Mouse (Mus musculus): Measurements from ENCODE around the gene Gm20715. TPM values are rescaled to one million over a fixed set of nuclear protein-coding genes. Genes with fewer than 3 reads are reported as not detected.

Gm20715 gene
- polyA plus RNA-seq, 1 experiment from 2014 or later, result not detected

- Histone ChIP-seq H3K9me3 (replicated peaks; ENCODE audit: control insufficient read depth, low read length) (no peaks in the 10 kb centered on the region), H3K4me1 (ENCODE audit: control insufficient read depth, insufficient read depth, low read length) (no peaks in the 10 kb centered on the region), H3K9ac (ENCODE audit: low read length) (no peak overlapping the region), H3K27ac (ENCODE audit: low read length) (no peak overlapping the region), H3K4me2 (ENCODE audit: low read depth, low read length) (no peak overlapping the region), H3K4me3 (ENCODE audit: low read length) (no peak overlapping the region), H3K27me3 (ENCODE audit: control insufficient read depth, insufficient read depth, low read length) (no peaks in the 10 kb centered on the region), H3K36me3 (ENCODE audit: control insufficient read depth, insufficient read depth) (no peaks in the 10 kb centered on the region)
- ATAC-seq (replicated peaks; ENCODE audit: extremely low read depth, insufficient read depth, low FRiP score), result no peak
- WGBS, result 10% methylated on average over 21 of the region's 22 CpGs
Observed at GRCm38 (mm10) chr7:6414626-6415441, 4.8 kb downstream of the Gm20715 start.

DNA sequence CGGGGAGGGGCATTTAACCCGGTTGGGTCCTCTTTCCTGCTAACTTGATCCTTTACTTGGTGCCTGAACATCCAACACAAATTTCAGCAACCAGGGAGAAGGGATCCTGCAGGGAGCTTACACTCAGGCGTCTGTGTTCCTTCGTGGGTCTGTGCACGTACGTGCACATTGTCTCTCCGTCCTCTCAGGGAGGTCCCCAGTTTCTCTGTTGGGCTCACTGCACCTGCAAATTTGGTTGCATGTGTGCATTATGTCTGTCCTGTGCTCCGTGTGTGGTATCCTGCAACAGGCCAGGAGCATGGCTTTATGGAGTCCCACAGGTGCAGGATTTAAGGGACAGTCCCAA lies 5.3 kb downstream of the Gm20715 start:
- no peak for ATAC-seq (replicated peaks; ENCODE audit: extremely low read depth, insufficient read depth, low FRiP score)
- H3K9ac ChIP-seq (ENCODE audit: low read length), result no peak overlapping the region
- 18% methylated on average over 8 of the region's 8 CpGs for WGBS

DNA sequence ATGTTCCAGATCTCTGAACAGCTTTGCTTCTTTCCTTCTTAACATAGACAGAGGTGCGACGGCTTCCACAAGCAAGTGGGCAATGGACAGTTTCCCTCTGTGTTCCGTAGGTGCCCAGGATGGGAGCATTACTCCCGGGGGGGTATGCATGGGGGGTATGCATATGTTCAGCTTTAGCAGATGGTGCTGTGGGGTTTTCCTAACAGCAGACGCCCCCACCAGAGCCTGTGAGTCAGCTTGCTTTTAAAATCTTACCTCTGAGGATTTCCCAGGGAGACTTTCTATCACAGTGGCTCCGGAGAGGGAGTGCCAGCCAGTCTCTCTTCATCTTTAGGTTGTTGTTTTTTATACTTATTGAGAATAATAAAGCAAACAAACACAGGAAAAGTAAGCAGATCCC lies 9.8 kb downstream of the Gm20715 start:
- Histone ChIP-seq H3K4me2 (ENCODE audit: low read depth, low read length) (no peak overlapping the region), H3K27me3 (ENCODE audit: control insufficient read depth, insufficient read depth, low read length) (no peaks in the 10 kb centered on the region), H3K9ac (ENCODE audit: low read length) (no peak overlapping the region), H3K27ac (ENCODE audit: low read length) (no peak overlapping the region), H3K9me3 (replicated peaks; ENCODE audit: control insufficient read depth, low read length) (no peaks in the 10 kb centered on the region), H3K4me3 (ENCODE audit: low read length) (no peak overlapping the region), H3K36me3 (ENCODE audit: control insufficient read depth, insufficient read depth) (no peaks in the 10 kb centered on the region), H3K4me1 (ENCODE audit: control insufficient read depth, insufficient read depth, low read length) (no peaks in the 10 kb centered on the region)
- 72% methylated on average over 6 of the region's 6 CpGs for WGBS
- no peak for ATAC-seq (replicated peaks; ENCODE audit: extremely low read depth, insufficient read depth, low FRiP score)

More for the DNA sequence above, 5.3 kb downstream of the Gm20715 start:
- Histone ChIP-seq H3K27ac (ENCODE audit: low read length) (no peak overlapping the region), H3K36me3 (ENCODE audit: control insufficient read depth, insufficient read depth) (no peaks in the 10 kb centered on the region), H3K4me3 (ENCODE audit: low read length) (no peak overlapping the region), H3K4me2 (ENCODE audit: low read depth, low read length) (no peak overlapping the region), H3K4me1 (ENCODE audit: control insufficient read depth, insufficient read depth, low read length) (no peaks in the 10 kb centered on the region), H3K9me3 (replicated peaks; ENCODE audit: control insufficient read depth, low read length) (no peaks in the 10 kb centered on the region), H3K27me3 (ENCODE audit: control insufficient read depth, insufficient read depth, low read length) (no peaks in the 10 kb centered on the region)

- no peak for ATAC-seq (replicated peaks; ENCODE audit: extremely low read depth, insufficient read depth, low FRiP score)
- Histone ChIP-seq H3K27me3 (ENCODE audit: control insufficient read depth, insufficient read depth, low read length) (no peaks in the 10 kb centered on the region), H3K4me3 (ENCODE audit: low read length) (no peak overlapping the region), H3K4me1 (ENCODE audit: control insufficient read depth, insufficient read depth, low read length) (no peaks in the 10 kb centered on the region), H3K36me3 (ENCODE audit: control insufficient read depth, insufficient read depth) (no peaks in the 10 kb centered on the region), H3K9me3 (replicated peaks; ENCODE audit: control insufficient read depth, low read length) (peaks cover 5% of the 10 kb centered on the region), H3K4me2 (ENCODE audit: low read depth, low read length) (no peak overlapping the region), H3K9ac (ENCODE audit: low read length) (no peak overlapping the region), H3K27ac (ENCODE audit: low read length) (no peak overlapping the region)
- 79% methylated on average over 3 of the region's 3 CpGs for WGBS
Observed at GRCm38 (mm10) chr7:6429381-6429780, 19.3 kb downstream of the Gm20715 start.

GRCm38 (mm10) chr7:6430342-6430741 lies 20.3 kb downstream of the Gm20715 start:
- H3K9me3 ChIP-seq (replicated peaks; ENCODE audit: control insufficient read depth, low read length), result peaks cover 5% of the 10 kb centered on the region
- H3K4me1 ChIP-seq (ENCODE audit: control insufficient read depth, insufficient read depth, low read length), result no peaks in the 10 kb centered on the region
- H3K27ac ChIP-seq (ENCODE audit: low read length), result no peak overlapping the region
- no peak for ATAC-seq (replicated peaks; ENCODE audit: extremely low read depth, insufficient read depth, low FRiP score)
- H3K27me3 ChIP-seq (ENCODE audit: control insufficient read depth, insufficient read depth, low read length), result no peaks in the 10 kb centered on the region
- no peak overlapping the region for H3K4me2 ChIP-seq (ENCODE audit: low read depth, low read length)
- no peak overlapping the region for H3K9ac ChIP-seq (ENCODE audit: low read length)
- no peaks in the 10 kb centered on the region for H3K36me3 ChIP-seq (ENCODE audit: control insufficient read depth, insufficient read depth)
- 36% methylated on average over 2 of the region's 2 CpGs for WGBS
- no peak overlapping the region for H3K4me3 ChIP-seq (ENCODE audit: low read length)

GRCm38 (mm10) chr7:6438388-6438787 lies 28.3 kb downstream of the Gm20715 start, which contains the start of gene Olfr1344:
Gene Olfr1344, plus strand, starts transcription at chr7:6438688.
- Histone ChIP-seq H3K27me3 (ENCODE audit: control insufficient read depth, insufficient read depth, low read length) (no peaks in the 10 kb centered on the region), H3K4me2 (ENCODE audit: low read depth, low read length) (no peak within 1 kb of the TSS), H3K9ac (ENCODE audit: low read length) (no peak within 1 kb of the TSS), H3K9me3 (replicated peaks; ENCODE audit: control insufficient read depth, low read length) (peaks cover 2% of the 10 kb centered on the region; the same call in 1 of the 2 replicates), H3K4me3 (ENCODE audit: low read length) (no peak within 1 kb of the TSS), H3K27ac (ENCODE audit: low read length) (no peak within 1 kb of the TSS), H3K4me1 (ENCODE audit: control insufficient read depth, insufficient read depth, low read length) (no peaks in the 10 kb centered on the region), H3K36me3 (ENCODE audit: control insufficient read depth, insufficient read depth) (no peaks in the 10 kb centered on the region)
- WGBS, result 59% methylated on average over 3 of the region's 3 CpGs
- no peak for ATAC-seq (replicated peaks; ENCODE audit: extremely low read depth, insufficient read depth, low FRiP score)

GRCm38 (mm10) chr7:6441173-6441572 lies 31.1 kb downstream of the Gm20715 start:
- H3K4me3 ChIP-seq (ENCODE audit: low read length), result no peak overlapping the region
- no peaks in the 10 kb centered on the region for H3K36me3 ChIP-seq (ENCODE audit: control insufficient read depth, insufficient read depth)
- no peaks in the 10 kb centered on the region for H3K27me3 ChIP-seq (ENCODE audit: control insufficient read depth, insufficient read depth, low read length)
- no peak overlapping the region for H3K9ac ChIP-seq (ENCODE audit: low read length)
- no peaks in the 10 kb centered on the region for H3K4me1 ChIP-seq (ENCODE audit: control insufficient read depth, insufficient read depth, low read length)
- H3K27ac ChIP-seq (ENCODE audit: low read length), result no peak overlapping the region
- no peak overlapping the region for H3K4me2 ChIP-seq (ENCODE audit: low read depth, low read length)
- WGBS, result 55% methylated on average over 2 of the region's 2 CpGs
- H3K9me3 ChIP-seq (replicated peaks; ENCODE audit: control insufficient read depth, low read length), result peaks cover 2% of the 10 kb centered on the region; the same call in 1 of the 2 replicates
- ATAC-seq (replicated peaks; ENCODE audit: extremely low read depth, insufficient read depth, low FRiP score), result no peak

DNA sequence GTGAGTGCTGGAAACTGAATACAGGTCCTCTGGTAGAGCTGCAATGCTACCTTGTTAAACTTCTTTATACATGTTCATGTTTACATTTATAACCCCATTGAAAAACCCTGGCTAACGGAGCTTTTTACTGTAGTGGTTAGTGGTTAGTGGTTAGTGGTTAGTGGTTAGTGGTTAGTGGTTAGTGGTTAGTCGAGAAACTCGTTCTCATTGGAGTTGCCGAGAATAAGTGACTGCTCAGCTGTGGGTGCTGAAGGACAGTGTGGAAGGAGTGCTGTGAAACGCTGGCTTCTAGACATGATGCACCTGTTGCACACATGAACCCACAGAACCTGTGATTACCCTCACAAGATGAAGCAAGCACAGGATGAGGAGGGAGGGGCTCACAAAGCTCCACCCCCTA lies 37.7 kb downstream of the Gm20715 start:
- Histone ChIP-seq H3K4me2 (ENCODE audit: low read depth, low read length) (no peak overlapping the region), H3K9me3 (replicated peaks; ENCODE audit: control insufficient read depth, low read length) (peaks cover 3% of the 10 kb centered on the region; the same call in 1 of the 2 replicates), H3K4me3 (ENCODE audit: low read length) (no peak overlapping the region), H3K36me3 (ENCODE audit: control insufficient read depth, insufficient read depth) (no peaks in the 10 kb centered on the region), H3K9ac (ENCODE audit: low read length) (no peak overlapping the region), H3K27ac (ENCODE audit: low read length) (no peak overlapping the region), H3K27me3 (ENCODE audit: control insufficient read depth, insufficient read depth, low read length) (no peaks in the 10 kb centered on the region), H3K4me1 (ENCODE audit: control insufficient read depth, insufficient read depth, low read length) (no peaks in the 10 kb centered on the region)
- 71% methylated on average over 5 of the region's 5 CpGs for WGBS
- ATAC-seq (replicated peaks; ENCODE audit: extremely low read depth, insufficient read depth, low FRiP score), result no peak

DNA sequence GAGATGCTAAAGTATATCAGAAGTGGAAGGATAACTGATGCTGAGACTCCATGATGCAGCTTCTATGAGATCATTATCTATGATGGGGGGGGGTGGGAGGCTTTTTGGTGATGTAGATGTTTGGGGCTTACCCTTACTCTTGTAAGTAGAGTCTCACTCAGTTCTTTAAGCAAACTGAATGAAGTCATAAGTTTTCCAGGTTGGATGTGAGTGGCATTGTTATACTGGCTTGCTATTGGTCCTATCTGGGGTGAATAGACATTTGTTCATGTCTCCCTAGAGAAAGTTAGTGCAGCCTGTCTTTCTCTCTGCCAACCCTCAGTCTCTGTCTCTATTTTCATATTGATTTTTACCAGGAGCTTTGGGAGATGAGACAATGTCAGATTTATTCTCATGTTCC lies 45.8 kb downstream of the Gm20715 start, which contains the start of gene Olfr1336:
Gene Olfr1336 (plus strand): TSS at position 301 of the 400 bp plus-strand sequence.
- H3K27me3 ChIP-seq (ENCODE audit: control insufficient read depth, insufficient read depth, low read length), result no peaks in the 10 kb centered on the region
- no peak within 1 kb of the TSS for H3K27ac ChIP-seq (ENCODE audit: low read length)
- H3K9me3 ChIP-seq (replicated peaks; ENCODE audit: control insufficient read depth, low read length), result peaks cover 3% of the 10 kb centered on the region
- ATAC-seq (replicated peaks; ENCODE audit: extremely low read depth, insufficient read depth, low FRiP score), result no peak
- H3K4me2 ChIP-seq (ENCODE audit: low read depth, low read length), result no peak within 1 kb of the TSS
- no peaks in the 10 kb centered on the region for H3K36me3 ChIP-seq (ENCODE audit: control insufficient read depth, insufficient read depth)
- no peak within 1 kb of the TSS for H3K4me3 ChIP-seq (ENCODE audit: low read length)
- no peaks in the 10 kb centered on the region for H3K4me1 ChIP-seq (ENCODE audit: control insufficient read depth, insufficient read depth, low read length)
- no peak within 1 kb of the TSS for H3K9ac ChIP-seq (ENCODE audit: low read length)
